Mouse (Mus musculus) midbrain, embryonic 13.5 days (tissue): ENCODE data around the gene Gm28557. TPM values are rescaled to one million over a fixed set of nuclear protein-coding genes. Genes with fewer than 3 reads are reported as not detected.
A peak's percentile ranks its signal among the peaks of the same experiment; 100 is the strongest.

Source experiments
- ATAC-seq: fragments of 200-750 bp; cut with Nextera tagmentation; 2 replicates; pipeline ENCODE4 v1.8.0; 2017; ENCODE audit warnings: mild to moderate bottlenecking, moderate TSS enrichment, moderate library complexity
- H3K27ac ChIP-seq: fragments of 300-500 bp; sonication (generic); 2 replicates; pipeline ENCODE4 v1.5.1; 2015; ENCODE audit warnings: inconsistent platforms, mild to moderate bottlenecking, moderate library complexity
- H3K27me3 ChIP-seq: fragments of 300-500 bp; sonication (generic); 2 replicates; pipeline ENCODE4 v1.6.1; 2015; ENCODE audit warnings: mild to moderate bottlenecking, inconsistent platforms
- H3K36me3 ChIP-seq: fragments of 300-500 bp; sonication (generic); 2 replicates; pipeline ENCODE4 v1.6.1; 2015; ENCODE audit warnings: mild to moderate bottlenecking, inconsistent platforms
- H3K4me1 ChIP-seq: fragments of 300-500 bp; sonication (generic); replicated peaks from 2 replicates; pipeline ENCODE4 v1.6.1; 2015; ENCODE audit warnings: inconsistent platforms
- H3K4me2 ChIP-seq: fragments of 300-500 bp; sonication (generic); replicated peaks from 2 replicates; pipeline ENCODE4 v1.6.1; 2015; ENCODE audit warnings: moderate library complexity, mild to moderate bottlenecking, inconsistent platforms
- H3K4me3 ChIP-seq: fragments of 300-500 bp; sonication (generic); replicated peaks from 2 replicates; pipeline ENCODE4 v1.5.1; 2015; ENCODE audit warnings: mild to moderate bottlenecking, inconsistent platforms
- H3K9ac ChIP-seq: fragments of 300-500 bp; sonication (generic); replicated peaks from 2 replicates; pipeline ENCODE4 v1.6.1; 2015; ENCODE audit warnings: mild to moderate bottlenecking, inconsistent platforms
- H3K9me3 ChIP-seq: fragments of 300-500 bp; sonication (generic); 2 replicates; pipeline ENCODE4 v1.6.1; 2016; ENCODE audit warnings: mild to moderate bottlenecking, inconsistent platforms
- WGBS: fragments of 180-500 bp; shearing (Covaris S2); methylation state at CpG from one replicate; pipeline ENCODE4 v1.1.7; 2015; 5-methylcytosine and 5-hydroxymethylcytosine counted together
- polyA plus RNA-seq: library from polyadenylated mRNA; unstranded; fragments of >200 nt; fragmentation: Nextera tagmentation; extraction: Ambion mirVana; gene quantifications from 2 replicates; pipeline ENCODE4 v1.2.1, GENCODE M21; 2015

Gene Gm28557
- polyA plus RNA-seq, 1 experiment from 2014 or later: 2.0 TPM

- Histone ChIP-seq H3K9ac (no peak overlapping the region), H3K27me3 (no peaks in the 10 kb centered on the region), H3K36me3 (peaks cover 18% of the 10 kb centered on the region), H3K27ac (no peak overlapping the region), H3K4me3 (peak overlapping the region; percentile 68; the same call in 1 of the 2 replicates), H3K4me1 (peaks cover 7% of the 10 kb centered on the region), H3K9me3 (peaks cover 13% of the 10 kb centered on the region), H3K4me2 (peak overlapping the region; percentile 74)
- WGBS: 82% methylated on average over 1 of the region's 1 CpGs
- no peak for ATAC-seq
Observed at GRCm38 (mm10) chr13:67081946-67082345, 26.5 kb downstream of the Gm28557 start.

- H3K27ac ChIP-seq: peak overlapping the region; percentile 73
- H3K9ac ChIP-seq: peak overlapping the region; percentile 78
- no peaks in the 10 kb centered on the region for H3K27me3 ChIP-seq
- ATAC-seq: peak; percentile 99
- peak overlapping the region; percentile 74 for H3K4me2 ChIP-seq
- 1% methylated on average over 24 of the region's 24 CpGs for WGBS
- H3K4me3 ChIP-seq: peak overlapping the region; percentile 68
- peaks cover 22% of the 10 kb centered on the region for H3K36me3 ChIP-seq
- peaks cover 7% of the 10 kb centered on the region for H3K4me1 ChIP-seq
- H3K9me3 ChIP-seq: peaks cover 19% of the 10 kb centered on the region
Observed at GRCm38 (mm10) chr13:67081142-67081713, 27.2 kb downstream of the Gm28557 start.

GRCm38 (mm10) chr13:67077244-67077643 lies 31.2 kb downstream of the Gm28557 start:
- peaks cover 55% of the 10 kb centered on the region for H3K36me3 ChIP-seq

GRCm38 (mm10) chr13:67072786-67073185 lies 35.6 kb downstream of the Gm28557 start:
- no peak for ATAC-seq
- Histone ChIP-seq H3K4me1 (no peaks in the 10 kb centered on the region), H3K4me3 (no peak overlapping the region), H3K27me3 (no peaks in the 10 kb centered on the region), H3K4me2 (no peak overlapping the region), H3K27ac (no peak overlapping the region), H3K9ac (no peak overlapping the region), H3K9me3 (peaks cover 54% of the 10 kb centered on the region), H3K36me3 (peaks cover 75% of the 10 kb centered on the region)
- 94% methylated on average over 2 of the region's 2 CpGs for WGBS

More at GRCm38 (mm10) chr13:67077244-67077643, 31.2 kb downstream of the Gm28557 start:
- peaks cover 7% of the 10 kb centered on the region for H3K4me1 ChIP-seq
- ATAC-seq: no peak
- H3K27ac ChIP-seq: no peak overlapping the region
- WGBS: 98% methylated on average over 2 of the region's 2 CpGs
- no peak overlapping the region for H3K9ac ChIP-seq
- H3K9me3 ChIP-seq: peaks cover 40% of the 10 kb centered on the region
- H3K4me2 ChIP-seq: no peak overlapping the region
- H3K4me3 ChIP-seq: no peak overlapping the region
- no peaks in the 10 kb centered on the region for H3K27me3 ChIP-seq

- no peak for ATAC-seq
- Histone ChIP-seq H3K27me3 (no peaks in the 10 kb centered on the region), H3K9ac (no peak overlapping the region), H3K9me3 (peaks cover 27% of the 10 kb centered on the region), H3K4me3 (no peak overlapping the region), H3K36me3 (peaks cover 31% of the 10 kb centered on the region), H3K4me1 (peaks cover 2% of the 10 kb centered on the region), H3K4me2 (no peak overlapping the region), H3K27ac (no peak overlapping the region)
- WGBS: 88% methylated on average over 8 of the region's 8 CpGs
Observed at GRCm38 (mm10) chr13:67065386-67065785, 43.0 kb downstream of the Gm28557 start.

GRCm38 (mm10) chr13:67062427-67062826 lies 46.0 kb downstream of the Gm28557 start:
- Histone ChIP-seq H3K27ac (no peak overlapping the region), H3K36me3 (peaks cover 12% of the 10 kb centered on the region), H3K27me3 (no peaks in the 10 kb centered on the region), H3K4me2 (no peak overlapping the region), H3K9me3 (peaks cover 22% of the 10 kb centered on the region; the same call in 1 of the 2 replicates), H3K9ac (no peak overlapping the region), H3K4me1 (peaks cover 7% of the 10 kb centered on the region), H3K4me3 (no peak overlapping the region)
- 61% methylated on average over 7 of the region's 7 CpGs for WGBS
- no peak for ATAC-seq

- Histone ChIP-seq H3K4me3 (peak within 1 kb of the TSS; percentile 76), H3K27me3 (no peaks in the 10 kb centered on the region), H3K27ac (peak within 1 kb of the TSS; percentile 70), H3K9ac (peak within 1 kb of the TSS; percentile 78), H3K4me2 (peak within 1 kb of the TSS; percentile 75), H3K36me3 (peaks cover 8% of the 10 kb centered on the region; the same call in 1 of the 2 replicates), H3K9me3 (peaks cover 21% of the 10 kb centered on the region), H3K4me1 (peaks cover 7% of the 10 kb centered on the region)
- ATAC-seq: peak; percentile 96
- under 1% methylated on average over 27 of the region's 27 CpGs for WGBS
Observed at GRCm38 (mm10) chr13:67060786-67061358, 47.5 kb downstream of the Gm28557 start, which contains the start of gene Zfp712. Zfp712 (minus strand) TSS chr13:67061170.

GRCm38 (mm10) chr13:67060161-67060785 lies 48.1 kb downstream of the Gm28557 start:
- Histone ChIP-seq H3K4me3 (peak overlapping the region; percentile 76), H3K27ac (peak overlapping the region; percentile 70), H3K9me3 (peaks cover 21% of the 10 kb centered on the region), H3K4me2 (peak overlapping the region; percentile 75), H3K4me1 (peaks cover 7% of the 10 kb centered on the region), H3K9ac (peak overlapping the region; percentile 78), H3K36me3 (peaks cover 5% of the 10 kb centered on the region; the same call in 1 of the 2 replicates), H3K27me3 (no peaks in the 10 kb centered on the region)
- ATAC-seq: peak; percentile 73
- WGBS: 3% methylated on average over 12 of the region's 12 CpGs

Other genes starting within 250 kb of the Gm28557 start
- 1.9 and 2.7 TPM in 2 replicates for gene Gm10767, start 203.7 kb downstream of the Gm28557 start, polyA plus RNA-seq
- gene Zfp712, start 47.4 kb downstream of the Gm28557 start, polyA plus RNA-seq: 6.2 and 7.2 TPM in 2 replicates
- gene Zfp708, start 10.6 kb downstream of the Gm28557 start, polyA plus RNA-seq: 9.5 and 10.1 TPM in 2 replicates
- gene Rslcan18, start 7.7 kb upstream of the Gm28557 start, polyA plus RNA-seq: 0.08 TPM in 1 of 2 replicates, not detected in the other
- 3.5 and 3.8 TPM in 2 replicates for gene Zfp759, start 13.1 kb upstream of the Gm28557 start, polyA plus RNA-seq
- gene Rsl1, start 64.6 kb upstream of the Gm28557 start, polyA plus RNA-seq: 5.8 and 6.9 TPM in 2 replicates
- gene Zfp455, start 85.9 kb upstream of the Gm28557 start, polyA plus RNA-seq: 2.0 and 2.4 TPM in 2 replicates
- 5.3 and 5.5 TPM in 2 replicates for gene Zfp458, start 169.9 kb upstream of the Gm28557 start, polyA plus RNA-seq
- 1.5 and 1.6 TPM in 2 replicates for gene Zfp457, start 197.9 kb upstream of the Gm28557 start, polyA plus RNA-seq
- gene Zfp595, start 224.0 kb upstream of the Gm28557 start, polyA plus RNA-seq: 1.4 and 1.7 TPM in 2 replicates